Mouse (Mus musculus): ENCODE results near the gene Ikzf3.

Gene Ikzf3

DNA sequence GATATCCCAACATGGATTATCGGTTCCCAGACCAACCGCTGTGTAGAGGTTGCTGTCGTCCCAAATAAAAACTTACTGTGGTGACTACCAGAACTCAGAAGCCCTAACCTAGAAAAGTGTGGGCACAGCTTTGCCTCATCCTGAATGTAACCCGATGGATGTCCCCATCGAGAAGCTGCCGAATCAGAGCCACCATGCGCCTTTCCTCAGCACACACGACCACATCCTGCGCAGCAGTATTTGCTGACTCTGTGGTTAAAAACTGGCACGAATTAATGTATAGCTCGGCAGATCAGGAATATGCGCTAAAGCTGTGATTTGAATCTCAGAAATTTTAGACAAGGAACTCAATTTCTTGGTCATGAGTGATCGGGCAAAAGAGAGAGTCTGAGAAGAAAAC is 33.0 kb downstream of the Ikzf3 start:
- DNase-seq (ENCODE audit: low spot score in 2 of 2): no peak

DNA sequence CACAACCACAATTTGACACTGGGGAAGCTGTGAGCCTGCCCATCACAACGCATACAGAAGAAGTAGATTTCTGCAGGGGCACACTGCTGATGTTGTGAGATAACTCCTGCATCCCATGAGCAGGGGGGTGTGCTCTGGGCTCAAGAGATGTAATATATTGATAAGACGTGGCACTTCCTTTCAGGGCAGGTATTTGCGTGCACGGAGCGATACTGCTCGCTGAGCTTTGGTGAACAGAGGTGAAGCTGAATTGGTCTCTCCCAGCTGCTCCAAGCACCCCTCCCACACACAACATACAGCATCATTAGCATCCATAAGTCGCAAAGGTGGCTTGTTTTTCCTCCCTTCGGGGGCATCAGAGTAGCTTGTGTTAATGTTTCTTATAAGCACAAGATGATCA is 35.7 kb downstream of the Ikzf3 start:
- no peak for DNase-seq (ENCODE audit: low spot score in 2 of 2)

DNA sequence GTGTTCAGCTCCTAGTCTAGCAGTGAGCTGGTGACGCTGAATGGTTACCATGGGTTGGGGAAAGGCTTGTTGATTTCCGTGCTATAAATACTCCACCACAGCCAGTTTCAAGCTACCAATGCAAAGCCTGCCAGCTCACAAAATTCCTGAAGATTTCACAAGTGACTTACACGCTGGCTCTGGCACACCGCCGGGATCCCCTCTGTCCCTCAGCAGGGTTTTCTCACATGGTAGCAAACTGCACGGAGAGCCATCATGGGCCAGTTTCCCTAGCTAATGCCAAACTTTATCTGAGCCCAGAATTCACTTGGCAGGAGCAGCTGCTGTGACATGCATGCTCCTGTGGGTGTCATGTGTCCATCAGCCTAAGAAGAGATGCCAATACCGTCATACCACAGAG is 36.4 kb downstream of the Ikzf3 start:
- DNase-seq (ENCODE audit: low spot score in 2 of 2): peak; percentile 8 to 30

DNA sequence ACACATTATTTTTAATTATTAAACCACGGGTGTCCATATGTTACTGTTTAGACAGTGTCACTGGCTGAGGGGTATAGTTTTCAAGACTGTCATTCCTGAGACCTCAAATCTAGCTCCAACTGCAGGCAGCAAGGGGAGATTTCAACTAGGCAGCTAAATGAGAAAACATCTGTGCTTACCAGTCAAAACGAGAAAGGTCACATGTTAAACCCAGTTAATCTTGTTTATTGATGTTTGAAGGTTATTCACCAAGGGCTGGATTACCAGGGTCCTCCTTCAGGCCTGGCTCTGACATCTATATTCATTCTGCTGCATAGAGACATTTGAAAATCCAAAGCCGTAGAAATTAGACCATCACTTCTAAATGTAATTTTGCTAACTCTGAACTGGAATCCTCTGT is 40.9 kb downstream of the Ikzf3 start:
- no peak for DNase-seq (ENCODE audit: low spot score in 2 of 2)

DNA sequence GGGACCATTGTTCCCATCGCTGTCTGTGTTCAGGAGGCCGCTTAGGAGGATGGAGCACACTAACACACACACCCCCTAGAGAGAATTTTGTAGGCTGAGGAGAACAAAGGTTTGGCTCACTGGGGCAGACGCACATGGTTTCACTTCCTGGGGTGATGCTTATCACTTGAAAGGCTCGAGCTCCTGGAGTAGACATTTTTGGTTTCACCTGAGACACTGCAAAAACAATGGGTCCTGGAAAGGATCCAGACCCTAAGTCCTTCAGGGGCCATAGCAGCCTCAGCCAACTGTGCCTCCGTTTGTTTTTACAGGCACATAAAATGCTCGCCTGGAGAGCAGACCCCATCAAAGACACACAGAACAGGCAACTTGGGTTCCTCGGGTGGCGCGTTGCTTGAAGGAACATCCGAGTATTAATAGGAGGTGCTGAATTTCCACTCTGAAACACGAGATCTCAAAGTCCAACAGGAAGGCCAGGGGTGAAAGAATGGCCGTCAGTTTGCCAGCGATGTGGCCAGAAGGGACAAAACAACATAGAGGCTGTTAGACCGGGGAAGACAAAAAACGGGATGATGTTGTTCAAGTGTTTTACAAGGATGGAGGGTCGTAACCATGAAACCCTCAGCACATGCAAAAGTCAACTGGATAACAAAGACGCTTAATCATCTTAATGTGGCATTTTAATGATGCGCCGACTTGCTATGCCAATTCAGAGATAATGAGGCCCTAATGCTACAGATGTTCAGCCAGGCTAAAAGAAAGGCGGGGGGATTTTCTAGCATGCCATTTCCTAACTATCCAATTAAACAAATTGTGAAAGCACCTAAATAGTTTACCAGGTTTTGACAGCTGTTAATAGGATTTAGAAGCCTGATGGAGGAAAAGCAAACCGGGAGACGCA is 48.2 kb downstream of the Ikzf3 start:
- no peak for DNase-seq (ENCODE audit: low spot score in 2 of 2)

DNA sequence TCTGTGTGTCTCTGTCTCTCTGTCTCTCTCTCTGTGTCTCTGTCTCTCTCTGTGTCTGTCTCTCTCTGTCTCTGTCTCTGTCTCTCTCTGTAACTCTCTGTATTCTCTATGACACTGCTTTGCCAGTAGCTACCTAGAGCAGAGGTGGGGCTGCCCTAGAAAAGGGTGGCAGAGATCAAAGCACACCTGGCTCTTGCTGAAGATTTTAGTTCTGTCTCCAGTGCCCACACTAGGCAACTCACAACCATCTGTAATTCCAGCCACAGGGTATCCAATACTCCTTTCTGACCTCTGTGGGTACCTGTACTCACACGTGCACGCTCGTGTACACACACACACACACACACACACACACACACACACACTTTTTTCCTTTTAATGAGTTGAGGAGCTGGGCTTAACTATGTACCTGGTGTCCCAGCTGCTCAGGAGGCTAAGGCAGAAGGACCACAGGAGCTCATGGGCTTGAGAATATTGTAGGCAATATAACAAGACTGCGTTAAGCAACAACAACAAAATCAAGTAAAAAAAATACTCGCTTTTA is 50.6 kb downstream of the Ikzf3 start:
- no peak for DNase-seq (ENCODE audit: low spot score in 2 of 2)

DNA sequence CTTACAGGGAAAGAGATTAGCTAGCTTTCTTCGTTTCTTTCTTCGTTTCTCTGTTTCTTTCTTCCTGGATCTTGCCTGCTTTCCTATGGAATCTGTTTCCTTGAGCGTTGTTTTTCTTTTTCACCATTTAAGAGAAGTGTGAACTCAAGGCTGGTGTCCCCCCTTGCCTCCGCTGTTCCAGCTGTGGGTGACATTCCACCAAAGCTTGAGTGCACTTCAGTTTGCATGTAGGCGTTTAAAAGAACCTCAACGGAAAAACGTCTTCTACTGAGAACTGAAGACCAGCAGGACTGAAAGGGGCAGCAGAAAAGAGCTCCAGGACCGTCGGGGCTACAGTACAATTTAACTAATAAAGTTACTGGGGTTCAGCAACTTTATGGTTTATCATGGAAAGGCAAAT is 52.4 kb downstream of the Ikzf3 start:
- DNase-seq (ENCODE audit: low spot score in 2 of 2): no peak

DNA sequence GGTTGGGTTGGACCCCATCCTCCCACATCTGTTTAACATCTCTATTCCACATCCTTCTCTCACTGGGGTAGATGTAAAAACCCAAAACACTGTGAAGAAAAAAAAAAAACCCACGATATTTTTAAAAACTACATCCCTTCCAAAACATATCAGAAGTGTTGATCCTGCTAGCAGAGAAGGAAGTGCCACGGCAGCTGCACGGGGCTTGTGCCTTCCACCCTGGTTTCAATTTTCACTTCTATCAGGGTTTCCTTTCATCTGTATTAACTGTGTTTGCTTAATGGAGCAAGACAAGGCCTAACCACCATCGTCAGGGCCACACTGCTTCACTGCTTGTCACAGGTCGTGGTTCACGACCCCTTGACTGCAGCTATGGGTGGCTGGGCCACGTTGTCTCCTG is 52.9 kb downstream of the Ikzf3 start:
- DNase-seq (ENCODE audit: low spot score in 2 of 2): no peak

DNA sequence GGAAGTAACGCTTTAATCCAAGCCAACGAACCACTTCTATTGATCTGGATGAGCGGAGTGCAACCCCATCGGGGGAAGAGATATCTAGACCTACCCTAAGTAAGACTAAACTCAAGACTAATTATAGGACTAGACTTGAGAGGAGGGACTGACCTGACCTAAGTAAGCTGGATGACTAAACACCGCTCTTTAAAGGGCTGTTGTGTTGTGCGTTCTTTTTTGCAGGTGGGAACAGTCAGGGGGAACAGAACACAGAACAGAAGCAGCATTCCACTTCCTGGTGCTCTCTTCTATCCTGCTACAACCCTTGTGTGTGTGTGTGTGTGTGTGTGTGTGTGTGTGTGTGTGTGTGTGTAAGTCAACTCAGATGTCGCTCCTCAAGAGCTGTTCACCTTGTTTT is 54.3 kb downstream of the Ikzf3 start:
- DNase-seq (ENCODE audit: low spot score in 2 of 2): no peak

DNA sequence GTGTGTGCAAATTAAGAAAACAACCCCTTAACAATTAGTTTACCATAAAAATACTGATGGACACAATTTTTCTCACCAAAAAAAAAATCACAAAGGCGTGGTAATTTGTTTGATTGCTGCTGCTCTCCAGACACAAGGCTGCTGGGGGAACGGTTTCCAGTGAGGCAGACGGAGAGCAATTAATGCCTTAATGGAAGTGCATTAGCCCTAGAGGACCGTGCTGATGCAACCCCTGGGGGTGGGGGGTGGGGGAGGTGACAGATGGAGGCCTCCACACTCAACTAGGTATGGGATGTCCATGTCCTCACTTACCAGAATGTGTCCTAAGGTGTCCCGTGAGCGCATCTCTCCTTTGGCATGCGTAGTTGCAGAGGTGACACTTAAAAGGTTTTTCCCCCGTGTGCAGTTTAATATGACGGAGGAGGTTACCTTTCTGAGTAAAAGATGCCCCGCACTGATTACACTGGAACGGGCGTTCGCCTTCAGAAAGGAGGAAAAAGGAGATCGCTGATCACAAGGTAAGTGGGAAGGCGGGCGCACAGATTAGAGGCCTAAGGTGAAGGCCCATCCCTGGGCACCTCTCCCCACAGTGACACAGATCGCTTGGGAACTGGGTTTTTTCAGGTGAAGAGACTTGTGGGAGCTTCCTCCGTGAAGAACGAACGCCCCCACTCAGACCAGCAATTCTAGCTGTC is 57.1 kb downstream of the Ikzf3 start:
- no peak for DNase-seq (ENCODE audit: low spot score in 2 of 2)

DNA sequence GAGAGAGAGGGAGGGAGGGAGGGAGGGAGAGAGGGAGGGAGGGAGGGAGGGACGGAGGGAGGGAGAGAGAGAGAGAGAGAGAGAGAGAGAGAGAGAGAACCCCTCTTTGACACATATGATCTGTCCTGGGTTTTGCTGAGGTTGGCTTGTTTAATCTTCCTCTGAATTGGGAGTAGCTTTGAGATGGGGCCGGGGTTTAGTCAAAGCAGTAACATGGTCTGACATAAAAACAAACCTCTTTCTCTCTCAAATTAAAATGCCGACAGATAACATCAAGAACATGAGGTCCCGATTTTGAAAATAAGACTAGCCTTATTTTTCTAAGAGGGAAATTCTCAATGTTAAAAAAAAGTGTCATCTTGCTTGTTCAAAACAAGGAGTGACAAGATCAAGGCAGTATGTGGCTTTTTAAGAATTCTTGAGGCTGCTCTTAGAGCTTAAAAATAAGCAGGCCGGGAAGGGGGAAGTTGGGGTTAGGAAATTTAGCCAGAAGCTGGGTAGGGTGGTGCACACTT is 58.2 kb downstream of the Ikzf3 start:
- no peak for DNase-seq (ENCODE audit: low spot score in 2 of 2)

DNA sequence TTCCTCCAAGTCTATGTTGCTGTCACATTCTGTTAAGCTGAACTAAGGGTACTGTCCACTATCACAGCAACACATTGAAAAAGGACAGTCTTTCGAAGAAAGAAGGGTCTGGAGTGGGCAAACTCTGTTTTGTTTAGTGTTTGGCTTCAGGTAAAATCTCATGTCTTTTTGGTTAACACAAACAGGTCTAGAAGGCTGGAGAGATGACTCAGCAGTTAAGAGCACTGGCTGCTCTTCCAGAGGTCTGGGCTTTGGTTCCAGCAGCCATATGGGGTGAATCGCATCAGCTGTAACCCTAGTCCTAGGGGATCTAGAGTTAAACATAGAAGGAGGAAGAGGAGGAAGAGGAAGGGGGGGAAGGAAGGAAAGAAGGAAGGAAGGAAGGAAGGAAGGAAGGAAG is 60.1 kb downstream of the Ikzf3 start:
- DNase-seq (ENCODE audit: low spot score in 2 of 2): no peak

DNA sequence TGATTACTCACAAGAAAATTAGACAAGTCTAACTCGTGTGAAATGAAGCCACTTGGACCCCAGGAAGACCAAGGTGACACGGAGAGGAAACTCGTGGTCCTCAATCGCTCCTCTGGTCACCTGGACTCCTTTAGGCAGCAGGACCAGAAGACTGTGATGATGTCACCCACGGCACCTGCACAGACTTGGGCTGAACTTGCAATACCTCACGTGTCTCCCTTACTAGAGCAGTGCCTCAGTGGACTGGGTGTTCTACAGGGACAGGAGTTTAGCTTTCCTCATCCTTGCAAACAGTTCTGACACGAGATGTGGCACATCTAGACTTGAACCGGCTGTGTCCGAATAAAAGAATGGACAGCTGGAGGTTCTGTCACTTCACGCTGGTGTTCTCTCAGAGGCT is 63.8 kb downstream of the Ikzf3 start:
- no peak for DNase-seq (ENCODE audit: low spot score in 2 of 2)

DNA sequence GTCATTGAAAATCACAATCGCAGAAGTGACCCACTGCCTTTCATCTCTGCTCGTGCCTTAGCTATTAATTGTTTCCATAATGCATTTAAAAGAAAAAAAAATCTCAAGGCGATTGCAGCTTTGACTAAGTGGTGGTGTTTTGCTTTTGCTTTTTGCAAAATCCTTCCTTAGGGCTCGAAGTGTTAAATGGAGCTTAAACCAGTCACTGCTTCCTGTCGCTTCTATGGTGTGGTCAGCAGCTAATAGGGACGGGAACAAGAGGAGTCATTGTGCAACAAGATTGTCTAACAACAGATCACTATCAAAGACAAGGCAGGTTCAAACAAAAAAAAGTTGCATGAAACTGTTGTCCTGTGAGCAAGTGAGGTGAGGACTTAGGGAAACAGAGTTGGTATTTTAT is 64.6 kb downstream of the Ikzf3 start:
- DNase-seq (ENCODE audit: low spot score in 2 of 2): no peak

DNA sequence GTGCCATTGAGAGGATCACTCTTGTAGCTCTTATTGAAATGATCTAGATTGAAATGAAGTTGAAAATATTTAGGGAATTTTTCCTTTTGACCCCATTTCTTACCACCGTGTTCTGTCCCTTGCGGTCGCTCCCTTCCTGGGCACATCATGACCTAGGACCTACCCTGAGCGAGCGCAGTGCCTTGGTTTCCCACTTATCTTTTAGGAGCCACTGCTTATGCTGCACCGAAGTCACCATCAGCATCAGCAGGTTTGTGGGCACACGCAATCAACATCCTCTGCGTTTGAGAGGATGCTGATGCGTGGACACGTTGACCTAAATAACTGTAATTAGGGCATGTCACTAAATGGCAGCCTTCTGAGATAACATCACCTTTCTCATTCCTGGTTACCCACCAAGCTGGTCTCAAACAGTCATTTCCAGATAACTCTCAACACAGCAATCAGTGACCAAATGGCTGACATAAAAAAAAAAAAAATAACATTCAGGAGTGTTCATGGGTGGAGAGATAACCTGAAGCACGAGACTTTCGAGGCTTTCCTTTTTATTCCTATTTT is 65.8 kb downstream of the Ikzf3 start:
- DNase-seq (ENCODE audit: low spot score in 2 of 2): no peak

DNA sequence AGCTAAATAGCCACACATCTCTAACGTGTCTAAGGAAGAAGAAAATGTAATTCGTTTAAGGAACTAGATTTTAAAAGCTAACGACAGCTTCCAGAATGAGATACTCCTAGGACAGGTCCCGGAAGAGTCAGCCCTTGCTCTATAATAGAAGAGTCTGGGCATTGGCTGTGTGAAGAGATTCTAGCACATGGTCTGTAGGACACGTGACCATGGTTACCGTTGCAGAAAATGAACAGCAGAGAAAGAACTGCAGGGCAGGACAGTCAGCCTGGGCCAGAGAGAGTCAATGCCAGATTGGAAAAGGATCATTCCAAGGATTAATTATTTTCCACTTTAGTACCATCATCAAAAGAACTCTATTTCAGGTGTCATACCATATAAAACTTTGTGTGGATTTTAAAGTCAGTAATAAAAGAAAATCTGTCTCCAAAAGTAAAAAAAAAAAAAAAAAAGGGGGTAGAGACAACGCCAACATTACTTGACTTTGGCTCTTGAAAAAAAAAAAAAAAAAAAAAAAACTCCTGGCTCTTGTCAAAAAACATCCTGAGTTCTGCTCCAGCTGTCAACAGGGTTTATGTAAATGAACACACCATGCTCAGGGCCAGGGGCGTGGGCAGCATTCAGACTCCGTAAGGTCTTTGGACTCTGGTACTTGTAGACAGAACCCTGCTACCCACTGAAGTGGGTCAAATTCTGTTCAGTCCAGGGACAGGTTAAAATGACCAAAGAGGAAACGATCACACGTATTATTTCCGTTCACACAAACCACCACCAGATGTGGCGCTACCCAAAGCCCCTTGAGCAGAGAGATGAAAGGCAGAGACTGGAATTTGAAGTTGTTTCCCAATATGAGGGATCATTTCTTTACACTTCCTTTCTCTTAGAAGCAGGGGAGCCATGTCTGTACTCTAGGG is 66.5 kb downstream of the Ikzf3 start:
- no peak for DNase-seq (ENCODE audit: low spot score in 2 of 2)

DNA sequence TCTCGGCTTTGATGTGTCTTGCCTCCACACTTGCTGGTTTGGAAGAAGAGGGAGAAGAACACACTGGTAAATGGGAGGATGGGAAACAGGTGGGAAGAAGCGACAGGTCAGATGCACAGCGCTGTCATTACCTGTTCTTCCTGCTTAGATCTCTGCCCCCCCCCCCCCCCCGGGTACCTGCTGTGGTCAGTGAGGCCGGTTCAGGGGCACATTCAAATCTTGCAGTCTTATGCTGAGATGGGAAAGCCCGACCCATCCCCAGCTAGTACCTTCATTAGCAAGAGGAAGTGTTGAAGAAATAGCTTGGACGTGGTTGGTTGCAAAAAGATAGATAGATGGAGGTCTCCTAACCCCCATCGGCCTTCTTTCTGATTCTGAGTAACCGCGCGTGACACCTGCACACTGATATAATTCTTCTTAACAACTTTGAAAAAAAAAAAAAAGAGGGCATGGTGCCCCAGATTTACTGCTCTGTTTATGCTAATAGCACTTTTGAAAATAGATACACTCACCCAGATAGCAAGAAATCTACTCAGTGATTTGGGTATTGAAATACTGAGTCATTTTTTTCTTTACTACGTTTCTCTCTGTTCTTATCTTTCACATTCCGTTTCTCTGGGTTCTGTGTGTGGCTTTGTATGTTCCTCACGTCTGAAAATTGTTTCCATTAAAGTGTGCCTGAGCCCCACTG is 68.7 kb downstream of the Ikzf3 start:
- DNase-seq (ENCODE audit: low spot score in 2 of 2): no peak

DNA sequence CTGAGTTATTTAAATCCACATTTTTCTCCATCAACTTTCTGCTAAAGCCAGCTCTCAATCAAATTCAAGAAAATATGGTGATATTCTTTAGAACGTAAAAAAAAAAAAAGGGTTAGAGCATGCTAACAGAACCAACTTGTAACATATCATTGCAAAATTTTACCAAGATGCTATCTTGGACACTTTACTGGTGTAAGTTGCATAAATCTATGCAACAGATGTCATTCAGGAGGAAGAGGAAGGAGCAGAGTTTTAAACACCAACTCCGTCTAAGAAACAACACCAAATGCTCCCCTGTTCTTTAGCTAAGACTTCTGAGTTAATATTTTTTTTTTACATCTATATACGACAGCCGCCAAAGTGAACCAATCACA is 69.4 kb downstream of the Ikzf3 start:
- no peak for DNase-seq (ENCODE audit: low spot score in 2 of 2)

DNA sequence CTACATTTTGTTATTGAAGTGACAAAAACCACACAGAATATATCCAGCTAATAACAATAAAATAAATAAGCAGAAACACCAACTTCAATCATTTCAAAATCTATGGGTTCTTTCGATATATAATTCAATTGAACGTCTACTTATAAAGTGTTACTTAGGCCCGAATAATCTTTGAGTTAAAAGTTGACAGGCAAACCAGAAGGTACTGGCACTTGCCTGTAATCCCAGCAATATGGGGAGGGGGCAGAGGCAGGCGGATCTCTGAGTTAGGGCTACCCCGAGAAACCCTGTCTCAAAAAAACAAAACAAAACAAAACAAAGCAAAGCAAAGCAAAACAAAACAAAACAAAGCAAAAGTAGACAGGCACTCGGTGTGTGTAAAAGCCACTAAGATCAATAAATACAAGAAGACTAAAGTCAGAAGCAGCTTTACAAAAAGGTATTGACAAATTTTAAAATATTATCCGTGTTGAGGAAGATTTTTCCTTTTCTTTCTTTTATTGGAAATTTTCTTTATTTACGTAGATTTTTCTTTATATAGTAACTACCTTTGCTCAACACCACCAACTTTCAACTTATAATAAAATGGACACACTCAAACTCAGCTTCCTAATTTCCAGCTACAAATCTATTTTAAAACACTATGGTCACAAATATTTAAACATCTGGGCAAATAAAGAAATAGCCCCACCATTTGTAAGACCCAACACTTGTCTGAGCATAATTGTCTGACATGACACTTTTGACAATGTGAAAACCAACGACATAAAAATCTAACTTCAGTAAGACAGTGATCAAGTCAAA is 70.0 kb downstream of the Ikzf3 start:
- no peak for DNase-seq (ENCODE audit: low spot score in 2 of 2)

DNA sequence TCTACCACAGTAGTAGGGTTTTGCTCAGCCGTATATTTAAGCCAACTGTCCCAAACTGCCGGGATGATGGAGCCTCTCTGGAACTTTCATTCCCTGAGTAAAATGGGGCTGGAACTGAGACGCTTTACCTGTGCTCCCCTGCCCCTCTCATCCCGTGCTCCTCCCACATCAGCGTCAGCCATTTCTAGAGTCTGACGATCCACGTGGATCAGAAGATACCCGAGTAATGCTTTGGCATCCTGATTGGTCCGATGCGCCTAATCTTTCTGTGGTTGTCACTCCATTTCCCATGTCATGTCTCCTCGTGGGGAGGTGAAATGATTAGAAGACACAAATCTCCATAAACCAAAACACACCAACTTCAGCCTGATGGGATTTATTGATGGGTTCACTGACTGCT is 70.9 kb downstream of the Ikzf3 start:
- DNase-seq (ENCODE audit: low spot score in 2 of 2): no peak

Measured in frontal cortex, postnatal 36 days (tissue).